Mouse (Mus musculus): ENCODE measurements around the gene Adipoq.

GRCm38 (mm10) chr16:23157013-23157412 is 10.7 kb downstream of the Adipoq start:
- TF ChIP-seq GATA1 (IDR thresholded peaks at IDR 0.05; ENCODE audit: borderline replicate concordance, low read length) (no peak), CTCF (IDR thresholded peaks at IDR 0.05; ENCODE audit: low read depth, low read length) (no peak), GATA2 (IDR thresholded peaks at IDR 0.05; ENCODE audit: borderline replicate concordance, low read depth, low read length) (no peak), TAL1 (conservative IDR thresholded peaks at IDR 0.05; ENCODE audit: low read depth, low read length) (no peak), POLR2AphosphoS5 (IDR thresholded peaks at IDR 0.05; ENCODE audit: insufficient replicate concordance, low read depth, low read length) (no peak)
